Mouse (Mus musculus) bone marrow macrophage, adult 2 months (primary cell): ENCODE measurements around the gene Setd6.

ENCODE experiments used
- CTCF ChIP-seq: IDR thresholded peaks from 2 replicates; pipeline ENCODE4 v1.5.1; 2012; ENCODE audit warnings: low read depth, mild to moderate bottlenecking, low read length, moderate library complexity
- POLR2A ChIP-seq: IDR thresholded peaks from 2 replicates; pipeline ENCODE4 v1.6.1; 2012; ENCODE audit warnings: mild to moderate bottlenecking, low read depth, low read length, borderline replicate concordance

DNA sequence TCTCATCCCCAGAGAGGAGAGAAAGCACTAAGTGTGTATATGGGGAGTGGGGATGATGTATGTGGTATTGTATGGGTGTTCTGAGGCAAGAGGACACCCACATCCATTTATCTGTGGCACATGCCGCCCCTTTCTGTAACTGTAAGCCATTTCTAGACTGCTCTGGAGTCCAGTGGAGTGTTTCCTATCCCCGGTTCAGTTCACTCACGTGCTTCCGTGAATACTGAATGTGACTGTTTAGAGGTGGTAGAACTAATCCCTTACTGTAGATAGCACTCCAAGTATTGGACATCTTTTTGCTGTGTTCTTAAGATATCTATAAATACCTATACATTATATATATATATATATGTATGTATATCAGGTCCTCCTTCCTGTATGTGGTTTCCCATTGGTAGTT is 1.3 kb upstream of the Setd6 start:
- TF ChIP-seq CTCF (no peak), POLR2A (no peak)
